Mouse (Mus musculus): ENCODE data around the gene Bub3. TPM values are rescaled to one million over a fixed set of nuclear protein-coding genes. Genes with fewer than 3 reads are reported as not detected.

Bub3 gene
- polyA plus RNA-seq (2014; fragmentation: Illumina TruSeq; extraction: RNeasy Lipid Tissue Mini Kit (QIAGEN cat#74804); ENCODE audit: insufficient read depth, low read depth, low replicate concordance) = 52.3 TPM

GRCm38 (mm10) chr7:131559986-131560696 lies at the start of gene Bub3:
TSS of gene Bub3 (plus strand) at chr7:131560222.

GRCm38 (mm10) chr7:131542115-131542871 lies 17.7 kb upstream of the Bub3 start, which contains the start of gene Hmx3:
TSS of gene Hmx3 (plus strand) at chr7:131542867.

GRCm38 (mm10) chr7:131548473-131548872 lies 11.5 kb upstream of the Bub3 start, which contains the start of gene Hmx2:
TSS of gene Hmx2 (plus strand) at chr7:131548773.

Other genes with a start within 250 kb of the Bub3 start
- gene Cuzd1, start 237.9 kb upstream of the Bub3 start, polyA plus RNA-seq (2014; fragmentation: Illumina TruSeq; extraction: RNeasy Lipid Tissue Mini Kit (QIAGEN cat#74804); ENCODE audit: insufficient read depth, low read depth, low replicate concordance) = not detected
- gene Fam24b, start 230.7 kb upstream of the Bub3 start, polyA plus RNA-seq (2014; fragmentation: Illumina TruSeq; extraction: RNeasy Lipid Tissue Mini Kit (QIAGEN cat#74804); ENCODE audit: insufficient read depth, low read depth, low replicate concordance) = not detected
- not detected for gene Fam24a, start 226.4 kb upstream of the Bub3 start, polyA plus RNA-seq (2014; fragmentation: Illumina TruSeq; extraction: RNeasy Lipid Tissue Mini Kit (QIAGEN cat#74804); ENCODE audit: insufficient read depth, low read depth, low replicate concordance)
- 2.9 TPM for gene 2310057M21Rik, start 197.5 kb upstream of the Bub3 start, polyA plus RNA-seq (2014; fragmentation: Illumina TruSeq; extraction: RNeasy Lipid Tissue Mini Kit (QIAGEN cat#74804); ENCODE audit: insufficient read depth, low read depth, low replicate concordance)
- 24.8 TPM for gene Pstk, start 189.1 kb upstream of the Bub3 start, polyA plus RNA-seq (2014; fragmentation: Illumina TruSeq; extraction: RNeasy Lipid Tissue Mini Kit (QIAGEN cat#74804); ENCODE audit: insufficient read depth, low read depth, low replicate concordance)
- 8.0 TPM for gene Ikzf5, start 149.7 kb upstream of the Bub3 start, polyA plus RNA-seq (2014; fragmentation: Illumina TruSeq; extraction: RNeasy Lipid Tissue Mini Kit (QIAGEN cat#74804); ENCODE audit: insufficient read depth, low read depth, low replicate concordance)
- 59.7 TPM for gene Acadsb, start 149.6 kb upstream of the Bub3 start, polyA plus RNA-seq (2014; fragmentation: Illumina TruSeq; extraction: RNeasy Lipid Tissue Mini Kit (QIAGEN cat#74804); ENCODE audit: insufficient read depth, low read depth, low replicate concordance)
- gene Hmx3, start 17.4 kb upstream of the Bub3 start, polyA plus RNA-seq (2014; fragmentation: Illumina TruSeq; extraction: RNeasy Lipid Tissue Mini Kit (QIAGEN cat#74804); ENCODE audit: insufficient read depth, low read depth, low replicate concordance) = not detected
- gene Hmx2, start 11.4 kb upstream of the Bub3 start, polyA plus RNA-seq (2014; fragmentation: Illumina TruSeq; extraction: RNeasy Lipid Tissue Mini Kit (QIAGEN cat#74804); ENCODE audit: insufficient read depth, low read depth, low replicate concordance) = not detected